Mouse (Mus musculus): ENCODE results near the gene Casp3.

Casp3 gene

GRCm38 (mm10) chr8:46606930-46607329 is 10.2 kb upstream of the Casp3 start:
- DNase-seq (ENCODE audit: low read depth): no peak

DNA sequence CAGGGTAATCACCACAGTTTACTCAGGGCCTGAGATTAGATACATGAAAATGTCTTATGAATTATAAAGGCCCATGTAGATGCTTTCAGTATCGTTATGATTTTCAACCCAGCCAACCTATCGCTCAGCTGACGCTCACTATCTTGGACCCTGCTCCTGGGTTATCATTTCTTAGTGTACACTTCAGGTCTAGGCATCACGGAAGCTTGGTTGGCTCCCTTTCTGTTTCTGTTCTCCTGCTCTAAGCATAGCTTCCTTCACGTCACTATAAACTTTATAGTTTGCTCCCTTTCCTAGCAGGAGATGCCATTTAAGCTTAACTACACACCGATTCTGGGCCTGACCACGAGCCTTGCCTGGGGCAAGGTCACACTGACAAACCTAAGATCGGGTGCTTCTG is 5.5 kb upstream of the Casp3 start:
- DNase-seq (ENCODE audit: low read depth): no peak

DNA sequence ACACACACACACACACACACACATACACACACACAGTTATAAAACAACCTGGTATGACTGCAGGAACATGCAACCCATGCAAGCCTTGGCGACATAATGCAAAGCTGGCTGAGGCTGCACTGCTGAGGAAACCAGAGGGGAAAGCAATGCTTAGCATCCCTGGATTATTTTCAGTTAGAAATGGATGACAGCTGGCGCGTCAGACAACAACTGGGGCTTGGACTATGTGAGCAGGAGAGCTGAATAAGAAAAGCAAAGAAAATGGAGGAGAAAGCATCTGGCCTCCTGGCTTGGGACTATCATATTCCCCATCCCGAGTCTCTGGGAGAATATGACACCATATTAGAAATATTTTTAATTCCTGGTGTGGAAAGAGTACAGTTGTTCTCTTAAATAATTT is 4.2 kb upstream of the Casp3 start:
- DNase-seq (ENCODE audit: low read depth): no peak

DNA sequence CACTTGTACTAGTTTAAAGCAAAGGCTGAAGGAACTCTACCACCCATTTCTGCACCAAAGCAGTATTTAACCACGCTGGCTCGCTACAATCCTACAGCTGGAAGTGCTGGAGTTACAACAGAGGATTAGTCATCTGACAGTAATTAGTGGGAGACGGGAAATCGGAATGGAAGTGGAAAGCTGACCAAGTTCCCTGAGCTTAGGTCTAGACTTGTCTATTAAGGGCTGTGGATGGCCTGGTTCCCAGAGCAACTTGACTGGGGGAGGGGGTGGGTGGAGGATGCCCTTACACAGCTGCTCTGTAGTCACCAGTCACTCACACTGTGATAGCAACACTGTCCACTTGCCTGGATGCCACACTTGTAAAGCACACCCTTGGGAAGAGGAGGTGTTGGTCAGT is 3.7 kb upstream of the Casp3 start:
- DNase-seq (ENCODE audit: low read depth): no peak

DNA sequence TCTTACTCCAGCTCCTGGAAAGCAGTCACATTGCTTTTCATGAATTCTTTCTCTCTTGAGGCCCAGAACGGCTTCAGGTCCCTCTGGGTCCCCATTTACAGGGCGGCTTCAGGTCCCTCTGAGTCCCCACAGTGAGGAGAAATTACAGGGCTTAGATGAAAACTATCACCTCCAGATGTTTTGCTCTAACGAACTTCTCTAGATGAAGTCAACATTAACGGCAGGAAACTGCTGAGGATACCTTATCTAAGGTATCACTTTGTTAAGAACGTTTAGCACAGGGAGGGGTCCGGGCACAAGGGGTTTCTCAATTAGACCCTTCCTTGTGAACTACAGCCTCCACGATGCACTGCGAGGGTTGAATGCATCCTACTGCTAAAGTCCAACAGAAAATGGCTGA is 1.2 kb upstream of the Casp3 start:
- DNase-seq (ENCODE audit: low read depth): no peak

- DNase-seq (ENCODE audit: low read depth): peak; percentile 39
These were observed 864 bp downstream of the Casp3 start for GRCm38 (mm10) chr8:46617690-46618620.

DNA sequence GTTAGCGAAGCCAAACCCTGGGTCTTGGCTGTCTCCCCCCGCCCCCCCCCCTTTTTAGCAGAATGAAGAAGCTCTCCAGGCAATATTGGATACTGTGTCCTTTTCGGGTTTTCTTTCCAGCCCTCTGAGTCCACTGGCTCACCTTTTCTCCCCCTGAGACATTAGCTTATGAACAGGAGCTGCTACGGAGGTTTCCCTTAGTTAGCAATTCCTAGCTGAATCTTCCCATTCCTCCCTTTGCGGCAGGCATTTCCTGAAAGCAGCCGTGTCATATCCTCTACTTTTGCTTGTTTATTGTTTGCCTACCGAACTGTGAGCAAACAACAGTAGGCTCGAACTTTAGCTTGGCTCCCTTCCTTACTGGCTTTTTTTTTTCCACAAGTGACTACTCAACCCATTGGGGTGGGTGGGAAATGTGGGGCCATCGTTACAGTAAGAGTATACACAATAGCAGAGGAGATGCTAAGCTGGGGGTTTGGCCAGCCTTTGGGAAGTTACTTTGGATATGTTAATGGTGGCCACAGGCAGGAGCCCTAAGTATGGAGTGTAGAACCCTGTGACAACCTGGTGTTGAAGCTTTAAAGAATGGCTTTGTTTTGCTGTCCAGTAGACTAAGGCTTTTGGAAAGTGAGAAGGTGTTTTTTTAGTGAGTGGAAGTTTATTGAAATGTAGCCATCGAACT is 1.7 kb downstream of the Casp3 start:
- no peak for DNase-seq (ENCODE audit: low read depth)

DNA sequence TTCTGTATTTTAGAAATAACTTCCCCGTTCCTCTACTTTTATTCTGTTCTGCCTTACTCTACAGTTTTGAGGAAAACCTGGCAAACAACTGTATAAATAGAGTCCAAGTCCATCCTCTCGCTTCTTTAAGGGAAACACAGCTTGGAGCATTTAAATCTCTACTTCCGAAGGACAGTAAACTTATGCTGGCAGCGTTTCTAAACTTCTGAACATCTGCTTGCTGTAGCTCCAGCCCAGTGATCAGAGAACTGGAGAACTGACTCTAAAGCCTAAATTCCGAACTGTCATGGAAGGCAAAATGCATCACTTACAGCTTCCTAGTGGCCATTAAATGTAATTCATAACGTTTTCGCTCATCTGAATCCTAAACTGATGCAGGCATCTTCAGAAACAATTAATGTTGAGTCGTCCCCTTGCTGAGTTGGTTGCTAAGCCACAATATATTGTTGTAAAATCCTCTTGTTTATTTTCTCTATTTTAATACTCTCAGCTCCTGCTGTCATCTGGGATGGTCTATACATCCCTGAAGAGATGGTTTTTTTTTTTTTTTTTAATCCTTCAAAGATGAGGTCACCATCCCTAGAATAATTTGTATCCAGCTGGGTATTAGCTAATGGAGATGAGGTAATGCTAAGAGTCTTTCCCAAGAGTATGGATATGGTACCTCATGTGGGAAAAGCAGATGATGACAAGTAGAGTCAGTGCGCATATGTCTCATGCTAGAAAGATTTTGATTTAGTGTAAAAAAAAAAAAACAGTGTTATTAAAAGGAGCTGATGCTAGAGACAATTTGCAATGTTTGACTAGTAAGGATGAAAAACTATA is 5.6 kb downstream of the Casp3 start:
- DNase-seq (ENCODE audit: low read depth): no peak

- no peak for DNase-seq (ENCODE audit: low read depth)
These were observed 8.1 kb downstream of the Casp3 start for GRCm38 (mm10) chr8:46625166-46625565.

- no peak for DNase-seq (ENCODE audit: low read depth)
These were observed 9.6 kb downstream of the Casp3 start for GRCm38 (mm10) chr8:46626642-46627041.

GRCm38 (mm10) chr8:46627881-46628280 is 10.8 kb downstream of the Casp3 start:
- DNase-seq (ENCODE audit: low read depth): no peak

- no peak for DNase-seq (ENCODE audit: low read depth)
These were observed 11.6 kb downstream of the Casp3 start for GRCm38 (mm10) chr8:46628645-46629044.

DNA sequence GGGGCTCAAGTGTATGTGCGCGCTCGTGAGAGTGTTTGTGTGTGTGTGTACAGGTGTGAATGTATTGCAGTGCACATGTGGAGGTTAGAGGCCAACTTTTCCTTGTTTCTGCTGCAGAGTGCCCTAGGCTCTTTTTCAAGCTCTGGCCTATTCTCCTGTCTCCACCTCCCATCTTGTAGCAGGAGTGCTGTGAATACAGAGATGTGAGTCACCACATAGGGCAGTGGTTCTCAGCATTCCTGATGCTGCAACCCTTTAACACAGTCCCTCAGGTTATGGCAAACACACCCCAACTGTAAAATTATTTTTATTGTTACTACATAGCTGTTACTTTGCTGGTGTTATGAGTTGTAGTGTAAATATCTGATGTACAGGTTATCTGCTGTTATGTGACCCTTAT is 13.3 kb downstream of the Casp3 start:
- no peak for DNase-seq (ENCODE audit: low read depth)

GRCm38 (mm10) chr8:46630932-46631331 is 13.8 kb downstream of the Casp3 start:
- DNase-seq (ENCODE audit: low read depth): no peak

- no peak for DNase-seq (ENCODE audit: low read depth)
These were observed 22.0 kb downstream of the Casp3 start for GRCm38 (mm10) chr8:46639010-46639571.

DNA sequence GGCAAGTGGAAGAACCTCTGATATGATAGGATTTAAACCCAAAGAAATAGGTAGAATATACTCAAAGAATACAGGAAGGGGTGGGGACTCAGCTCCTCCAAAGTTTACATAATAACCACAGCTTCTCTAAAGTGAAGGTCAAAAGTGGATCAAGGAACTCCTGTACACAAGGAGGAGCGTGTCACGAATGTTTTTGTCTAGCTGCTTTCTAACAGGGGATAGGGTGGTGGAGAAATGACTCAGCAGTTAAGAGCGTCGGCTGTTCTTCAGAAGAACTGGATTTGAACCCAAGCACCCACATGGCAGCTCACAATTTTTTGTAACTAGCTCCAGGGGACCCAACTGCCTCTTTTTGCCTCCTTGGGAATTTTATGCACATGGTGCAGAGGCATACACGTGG is 22.8 kb downstream of the Casp3 start:
- no peak for DNase-seq (ENCODE audit: low read depth)

DNA sequence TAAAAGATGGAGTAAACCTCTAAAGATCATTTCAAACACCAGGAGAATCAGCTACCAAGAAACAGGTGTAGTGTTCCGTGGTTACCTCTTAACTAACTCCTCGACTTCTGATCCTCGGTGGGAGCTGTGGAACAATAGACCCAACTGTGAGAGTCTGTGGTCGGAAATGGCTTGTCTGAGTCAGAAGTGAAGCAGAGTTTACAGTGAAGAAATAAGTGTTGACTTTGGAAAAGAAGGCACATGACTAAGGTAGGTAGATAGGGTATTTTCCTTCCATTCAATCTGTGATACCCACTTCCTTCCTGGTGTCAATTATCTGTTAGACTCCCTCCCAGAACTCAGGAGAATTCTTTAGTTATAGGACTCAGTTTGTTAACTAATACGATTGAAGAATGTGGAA is 24.2 kb downstream of the Casp3 start:
- DNase-seq (ENCODE audit: low read depth): peak; percentile 35

- DNase-seq (ENCODE audit: low read depth): no peak
These were observed 31.3 kb downstream of the Casp3 start for GRCm38 (mm10) chr8:46648421-46648820.

DNA sequence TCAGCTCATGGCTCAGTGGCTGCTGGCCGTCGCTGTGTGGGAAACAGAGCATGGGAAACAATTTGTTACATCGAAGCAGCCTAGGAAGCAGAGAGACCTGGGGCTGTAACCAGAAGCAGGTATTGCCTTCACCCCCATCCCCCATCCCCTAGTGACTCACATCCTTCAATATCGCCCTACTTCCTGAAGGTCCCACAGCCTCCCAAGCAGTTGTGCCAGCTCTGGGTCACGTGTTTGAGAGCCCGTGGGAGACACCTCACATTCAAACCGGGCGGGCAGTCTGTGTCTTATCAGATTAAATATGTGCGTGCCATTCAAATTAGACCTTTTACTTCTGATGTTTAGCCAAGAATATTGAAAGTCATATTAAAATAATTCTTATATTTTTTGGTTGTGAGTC is 34.8 kb downstream of the Casp3 start:
- DNase-seq (ENCODE audit: low read depth): no peak

DNA sequence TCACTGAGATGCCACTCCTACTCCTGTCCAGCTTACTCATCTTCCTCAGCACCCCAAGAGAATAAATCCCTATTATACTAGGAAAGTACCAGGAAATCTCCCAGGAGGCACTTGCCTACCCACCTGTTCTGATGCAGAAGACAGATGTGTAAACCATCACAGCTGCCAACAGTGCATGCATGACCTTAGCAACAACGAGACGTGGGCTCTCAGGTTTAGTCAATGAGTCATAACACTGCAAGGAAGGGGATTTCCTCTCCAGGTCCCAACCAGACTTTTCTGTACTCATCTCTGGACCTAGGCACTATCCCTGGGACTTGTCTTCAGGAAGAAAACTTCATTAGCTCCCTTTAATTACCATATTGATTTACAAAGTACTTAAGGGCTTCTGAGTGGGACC is 38.8 kb downstream of the Casp3 start:
- no peak for DNase-seq (ENCODE audit: low read depth)

DNA sequence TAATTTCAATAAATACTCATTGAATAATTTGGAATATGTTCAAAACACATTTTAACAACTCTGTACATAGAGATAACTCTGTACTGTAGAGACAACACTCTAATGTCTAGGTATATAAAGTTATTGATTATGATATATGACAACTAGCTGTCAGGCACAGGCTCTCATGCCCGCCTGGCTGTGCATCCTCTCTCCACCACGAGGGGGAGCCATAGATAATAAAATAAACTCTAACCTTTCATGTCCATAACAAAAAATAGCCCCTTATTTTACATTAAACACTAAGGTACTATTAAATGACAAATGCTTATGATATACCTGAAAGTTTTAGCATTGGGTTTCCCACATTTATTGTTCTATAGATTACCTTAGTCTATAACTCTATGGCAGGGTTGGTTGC is 54.4 kb downstream of the Casp3 start:
- DNase-seq (ENCODE audit: low read depth): peak; percentile 79

- DNase-seq (ENCODE audit: low read depth): no peak
These were observed 63.7 kb downstream of the Casp3 start for GRCm38 (mm10) chr8:46680671-46681365.

All from naive thymus-derived CD4-positive, alpha-beta T cell, adult 2 months (primary cell).